Mouse (Mus musculus) small intestine, adult 2 months (tissue): Measurements from ENCODE around the gene Grin2b. TPM values are rescaled to one million over a fixed set of nuclear protein-coding genes. Genes with fewer than 3 reads are reported as not detected.
"Not testable (repeated sequence)": the region's sequence is repeated elsewhere in the genome, so short reads cannot be mapped to it uniquely, and the experiment has no call there.

Source experiments
- H3K27ac ChIP-seq: fragments of 200-500 bp; 2 replicates; pipeline ENCODE4 v1.5.1; 2012; ENCODE audit warnings: low read depth, low read length, control low read depth, inconsistent platforms; ENCODE audit not compliant: insufficient read depth
- H3K27me3 ChIP-seq: fragments of 200-500 bp; 2 replicates; pipeline ENCODE4 v1.6.1; 2012; ENCODE audit warnings: mild to moderate bottlenecking, moderate library complexity, low read length, inconsistent platforms; ENCODE audit not compliant: control insufficient read depth, insufficient read depth
- H3K36me3 ChIP-seq: fragments of 200-500 bp; 2 replicates; pipeline ENCODE4 v1.6.1; 2012; ENCODE audit warnings: mild to moderate bottlenecking, low read length, control low read depth, inconsistent platforms; ENCODE audit not compliant: control insufficient read depth, insufficient read depth
- H3K4me1 ChIP-seq: fragments of 200-500 bp; 2 replicates; pipeline ENCODE4 v1.6.1; 2012; ENCODE audit warnings: low read length, inconsistent platforms, mixed read lengths; ENCODE audit not compliant: control insufficient read depth, insufficient read depth, insufficient read length
- H3K4me3 ChIP-seq: fragments of 200-500 bp; 2 replicates; pipeline ENCODE4 v1.5.1; 2012; ENCODE audit warnings: low read depth, mild to moderate bottlenecking, control low read depth, inconsistent platforms, low read length, moderate library complexity
- CTCF ChIP-seq: fragments of 200-500 bp; IDR thresholded peaks from 2 replicates; pipeline ENCODE4 v1.5.1; 2012; ENCODE audit warnings: low read depth, mild to moderate bottlenecking, control low read depth, inconsistent platforms, low read length, moderate library complexity, mixed read lengths; ENCODE audit not compliant: insufficient replicate concordance, insufficient read length; ENCODE audit errors: extremely low read depth
- POLR2A ChIP-seq: fragments of 200-500 bp; IDR thresholded peaks from 2 replicates; pipeline ENCODE4 v1.6.1; 2012; ENCODE audit warnings: low read depth, mild to moderate bottlenecking, control low read depth, inconsistent platforms, low read length, moderate library complexity
- WGBS: fragments of 180-500 bp; shearing (Covaris S2); methylation state at CpG from one replicate; pipeline ENCODE4 v1.1.7; 2018; 5-methylcytosine and 5-hydroxymethylcytosine counted together
- polyA plus RNA-seq: library from polyadenylated mRNA; depleted of rRNA; stranded (reverse); fragments of >200 nt; gene quantifications from 2 replicates; pipeline ENCODE4 v1.2.3, GENCODE M21; 2012

The Grin2b gene
- polyA plus RNA-seq, 1 experiment = not detected

DNA sequence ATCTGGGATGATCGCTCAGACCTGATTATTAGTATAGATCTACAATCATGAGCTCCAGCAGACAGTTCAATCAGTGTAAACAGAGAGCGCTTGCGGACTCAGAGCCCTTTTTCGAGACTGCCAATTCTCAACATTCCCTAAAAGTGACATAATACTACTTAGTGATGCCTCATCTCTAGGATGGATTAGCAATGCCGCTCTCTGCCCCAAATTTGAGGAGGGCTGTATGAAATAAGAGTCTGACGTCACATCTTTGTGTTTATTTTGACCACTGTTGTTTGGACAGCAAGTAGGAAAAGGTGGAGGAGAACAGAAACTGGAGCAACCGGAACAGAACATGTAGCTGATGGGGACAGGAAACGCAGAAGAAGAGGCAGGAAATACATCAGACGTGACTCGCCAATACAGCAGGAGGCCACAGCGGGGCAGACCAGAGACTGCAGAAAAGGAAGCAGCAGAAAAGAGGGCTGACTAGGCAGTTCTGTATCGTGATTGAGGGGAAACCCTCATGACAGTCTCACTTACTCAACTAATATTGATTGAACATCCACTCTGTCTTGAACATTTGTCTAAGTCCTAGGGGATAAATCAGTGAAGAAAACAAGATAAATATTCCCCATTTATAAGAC is 472.5 kb downstream of the Grin2b start:
- Histone ChIP-seq H3K4me1 (no peaks in the 10 kb centered on the region), H3K27ac (no peak overlapping the region), H3K4me3 (no peak overlapping the region), H3K36me3 (no peaks in the 10 kb centered on the region), H3K27me3 (no peaks in the 10 kb centered on the region)
- 59% methylated on average over 12 of the region's 12 CpGs for WGBS
- TF ChIP-seq POLR2A (no peak), CTCF (no peak)

DNA sequence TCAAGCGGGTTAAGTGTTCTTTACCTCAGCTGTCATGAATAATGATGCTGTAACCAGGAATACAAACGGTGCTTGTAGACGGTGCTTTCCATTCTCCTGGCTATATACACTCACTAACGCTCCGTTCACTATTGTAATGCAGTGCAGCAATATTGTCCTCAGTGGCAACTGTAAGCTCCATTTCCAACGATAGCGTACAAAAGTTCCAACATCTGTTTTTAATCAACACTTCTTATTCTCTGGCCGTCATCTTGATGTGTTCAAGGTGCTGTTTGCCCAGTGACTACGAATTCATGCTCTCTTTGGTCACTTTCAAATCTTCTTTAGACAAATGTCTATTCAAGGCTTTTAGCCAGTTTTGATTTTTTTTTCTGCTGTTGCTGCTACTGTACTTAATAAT is 480.8 kb downstream of the Grin2b start:
- no peak for TF ChIP-seq CTCF
- no peak for TF ChIP-seq POLR2A
- no peaks in the 10 kb centered on the region for H3K27me3 ChIP-seq
- H3K4me1 ChIP-seq = no peaks in the 10 kb centered on the region
- no peak overlapping the region for H3K4me3 ChIP-seq
- no peak overlapping the region for H3K27ac ChIP-seq
- H3K36me3 ChIP-seq = no peaks in the 10 kb centered on the region
- 78% methylated on average over 9 of the region's 9 CpGs for WGBS

DNA sequence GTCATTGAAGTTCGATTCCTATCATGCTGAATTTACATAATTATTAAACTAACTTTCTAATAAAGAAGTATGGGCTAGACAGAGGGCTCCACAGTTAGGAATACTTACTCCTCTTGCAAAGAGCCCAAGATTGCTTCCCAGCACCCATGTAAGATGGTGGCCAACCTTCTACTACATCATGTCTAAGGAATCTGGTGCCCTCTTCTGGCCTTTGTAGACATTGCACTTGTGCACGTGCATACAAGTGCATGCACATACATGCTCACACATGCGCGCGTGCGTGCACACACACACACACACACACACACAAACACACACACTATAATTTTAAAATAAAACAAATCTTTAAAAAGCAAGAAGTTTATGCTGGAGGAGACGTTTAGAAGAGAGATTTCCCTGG is 481.8 kb downstream of the Grin2b start:
- no peak overlapping the region for H3K27ac ChIP-seq
- H3K36me3 ChIP-seq = no peaks in the 10 kb centered on the region
- no peak for TF ChIP-seq CTCF
- H3K4me3 ChIP-seq = no peak overlapping the region
- H3K27me3 ChIP-seq = no peaks in the 10 kb centered on the region
- WGBS = 88% methylated on average over 7 of the region's 7 CpGs
- H3K4me1 ChIP-seq = no peaks in the 10 kb centered on the region

DNA sequence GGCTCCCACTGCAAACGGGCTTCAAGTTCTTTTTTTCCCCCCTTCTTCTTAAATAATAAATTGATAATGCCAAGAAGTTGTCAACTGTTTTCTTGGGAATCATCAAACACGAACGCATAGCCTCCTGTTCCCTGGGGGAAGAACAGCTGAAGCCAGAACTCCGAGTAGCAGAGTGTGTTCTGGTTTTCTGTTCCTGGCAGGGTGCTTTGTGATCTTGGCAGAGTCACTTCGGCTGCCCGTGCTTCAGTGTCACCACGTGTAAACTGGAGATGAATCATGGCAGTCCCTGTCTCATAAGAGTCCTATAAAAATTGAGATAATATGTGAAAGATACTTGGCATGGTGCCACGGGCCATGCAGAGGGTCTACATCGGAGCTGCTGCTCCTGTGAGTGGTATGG is 485.4 kb downstream of the Grin2b start:
- H3K4me3 ChIP-seq = no peak overlapping the region
- no peak for TF ChIP-seq POLR2A
- TF ChIP-seq CTCF = no peak
- H3K36me3 ChIP-seq = no peaks in the 10 kb centered on the region
- H3K4me1 ChIP-seq = no peaks in the 10 kb centered on the region
- 70% methylated on average over 9 of the region's 9 CpGs for WGBS
- H3K27me3 ChIP-seq = no peaks in the 10 kb centered on the region
- H3K27ac ChIP-seq = no peak overlapping the region

DNA sequence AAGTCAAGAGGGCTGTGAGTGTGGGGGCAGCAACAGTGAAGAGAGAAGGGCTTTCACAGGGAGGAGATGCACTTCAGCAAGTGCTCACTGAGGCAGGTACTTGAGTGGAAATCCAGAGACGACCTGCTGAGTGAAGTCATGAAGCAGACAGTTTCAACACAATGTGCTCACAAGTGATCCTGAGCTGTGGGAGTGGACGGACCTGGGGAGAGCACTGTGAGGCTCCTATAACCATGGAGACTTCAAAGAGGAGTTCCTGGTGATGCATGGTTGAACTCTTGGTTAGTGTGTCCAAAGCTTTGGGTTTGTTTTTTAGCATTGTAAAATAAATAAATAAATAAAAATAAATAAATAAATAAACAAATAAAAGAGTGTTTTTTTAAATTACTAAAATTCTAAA is 489.1 kb downstream of the Grin2b start:
- no peaks in the 10 kb centered on the region for H3K36me3 ChIP-seq
- no peak overlapping the region for H3K4me3 ChIP-seq
- no peaks in the 10 kb centered on the region for H3K27me3 ChIP-seq
- WGBS = 65% methylated on average over 2 of the region's 2 CpGs
- no peak for TF ChIP-seq CTCF
- no peak for TF ChIP-seq POLR2A
- no peaks in the 10 kb centered on the region for H3K4me1 ChIP-seq
- H3K27ac ChIP-seq = no peak overlapping the region

DNA sequence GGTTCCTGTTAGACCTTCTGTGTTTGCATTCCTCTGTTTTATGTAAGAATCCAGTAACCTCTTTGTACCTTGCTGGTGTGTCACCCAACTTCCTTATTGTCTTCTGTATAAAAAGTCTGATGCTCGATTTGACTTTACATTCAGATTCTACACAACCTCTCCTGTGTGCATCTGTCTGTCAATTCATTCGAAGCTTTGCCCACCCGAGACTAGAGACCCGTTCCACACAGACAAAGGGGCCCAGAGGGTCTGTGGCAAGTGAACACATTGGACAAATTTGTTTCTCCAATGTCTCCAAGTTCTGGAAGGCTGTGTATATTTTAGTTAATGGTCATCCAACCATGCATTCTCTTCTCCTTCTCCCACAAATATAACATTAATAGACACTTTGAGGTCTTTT is 491.9 kb downstream of the Grin2b start:
- not testable (repeated sequence) for H3K27ac ChIP-seq, H3K4me3 ChIP-seq, H3K27me3 ChIP-seq, H3K36me3 ChIP-seq, H3K4me1 ChIP-seq
- WGBS = 77% methylated on average over 4 of the region's 4 CpGs

GRCm38 (mm10) chr6:135680105-135680710 is 493.1 kb downstream of the Grin2b start:
- TF ChIP-seq POLR2A (no peak), CTCF (no peak)
- 81% methylated on average over 14 of the region's 14 CpGs for whole genome bisulfite sequencing
- no peaks in the 10 kb centered on the region for H3K4me1 ChIP-seq
- no peak overlapping the region for H3K4me3 ChIP-seq
- no peaks in the 10 kb centered on the region for H3K27me3 ChIP-seq
- no peaks in the 10 kb centered on the region for H3K36me3 ChIP-seq
- no peak overlapping the region for H3K27ac ChIP-seq

DNA sequence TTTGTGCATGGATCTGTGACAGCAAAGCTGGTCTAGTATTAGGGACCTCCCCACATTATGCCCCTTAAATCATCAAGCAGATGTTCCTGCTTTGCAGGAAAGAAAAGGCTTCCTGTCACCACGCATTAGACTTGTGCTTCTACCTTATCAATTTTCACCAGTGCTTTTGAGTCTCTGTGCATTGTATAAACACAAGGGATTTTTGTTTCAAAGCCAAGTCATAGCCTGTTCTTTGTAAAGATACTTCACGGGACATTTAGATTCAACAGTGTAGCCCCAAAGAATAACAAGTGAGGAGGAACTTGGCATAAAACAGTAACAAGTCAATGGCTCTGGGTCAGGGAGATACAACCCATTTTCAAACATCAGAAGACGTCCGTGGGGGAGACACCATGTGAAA is 498.9 kb downstream of the Grin2b start:
- Histone ChIP-seq H3K27ac (no peak overlapping the region), H3K4me3 (no peak overlapping the region), H3K4me1 (no peaks in the 10 kb centered on the region), H3K27me3 (no peaks in the 10 kb centered on the region), H3K36me3 (no peaks in the 10 kb centered on the region)
- TF ChIP-seq POLR2A (no peak), CTCF (no peak)
- 61% methylated on average over 4 of the region's 4 CpGs for WGBS
